Mouse (Mus musculus): ENCODE data around the gene Mki67.

Mki67 gene

DNA sequence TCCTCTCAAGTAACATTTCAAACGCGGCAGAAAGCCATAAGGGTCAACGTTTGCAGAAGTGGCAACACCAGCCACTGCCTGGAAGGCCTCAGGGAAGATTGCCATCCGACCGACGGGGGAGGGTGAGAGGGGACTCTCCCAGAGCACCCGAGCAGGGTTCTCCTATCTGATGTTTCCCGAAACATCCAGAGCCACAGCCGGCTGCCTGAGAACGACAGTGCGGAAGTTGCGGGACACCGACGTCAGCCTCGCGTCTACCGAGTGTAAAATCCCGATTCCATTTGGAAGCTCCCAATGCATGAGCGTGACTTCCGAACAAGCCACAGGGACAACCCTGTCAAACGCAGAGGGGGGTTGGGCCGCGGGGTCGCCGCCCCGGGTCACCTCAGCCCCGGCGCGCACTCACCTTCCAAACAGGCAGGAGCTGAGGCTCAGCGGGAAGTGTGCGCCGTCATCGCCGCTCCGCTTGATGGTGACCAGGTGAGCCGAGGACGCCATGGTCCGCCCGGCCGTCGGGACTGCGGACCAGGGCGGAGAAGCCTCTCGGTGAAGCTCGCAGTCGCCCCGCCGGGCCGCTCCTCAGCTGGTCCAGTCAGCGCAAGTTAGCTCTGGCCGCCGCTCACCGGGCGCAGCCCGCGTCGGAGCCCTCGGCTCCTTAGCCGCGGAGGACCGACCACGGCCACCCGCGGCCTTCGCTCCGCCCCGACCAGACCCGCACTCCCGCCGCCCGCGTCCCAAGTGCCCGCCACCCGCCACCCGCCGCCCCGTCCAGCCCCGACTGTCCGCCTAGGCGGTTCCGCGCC lies at the start of gene Mki67:
Mki67 (minus strand) TSS at position 720 of the 803 bp plus-strand sequence.
- in situ Hi-C loops (cut with MboI, MseI) = no loop called here

GRCm38 (mm10) chr7:135763311-135763710 lies 47.1 kb upstream of the Mki67 start:
- in situ Hi-C loops (cut with MboI, MseI) = no loop called here

DNA sequence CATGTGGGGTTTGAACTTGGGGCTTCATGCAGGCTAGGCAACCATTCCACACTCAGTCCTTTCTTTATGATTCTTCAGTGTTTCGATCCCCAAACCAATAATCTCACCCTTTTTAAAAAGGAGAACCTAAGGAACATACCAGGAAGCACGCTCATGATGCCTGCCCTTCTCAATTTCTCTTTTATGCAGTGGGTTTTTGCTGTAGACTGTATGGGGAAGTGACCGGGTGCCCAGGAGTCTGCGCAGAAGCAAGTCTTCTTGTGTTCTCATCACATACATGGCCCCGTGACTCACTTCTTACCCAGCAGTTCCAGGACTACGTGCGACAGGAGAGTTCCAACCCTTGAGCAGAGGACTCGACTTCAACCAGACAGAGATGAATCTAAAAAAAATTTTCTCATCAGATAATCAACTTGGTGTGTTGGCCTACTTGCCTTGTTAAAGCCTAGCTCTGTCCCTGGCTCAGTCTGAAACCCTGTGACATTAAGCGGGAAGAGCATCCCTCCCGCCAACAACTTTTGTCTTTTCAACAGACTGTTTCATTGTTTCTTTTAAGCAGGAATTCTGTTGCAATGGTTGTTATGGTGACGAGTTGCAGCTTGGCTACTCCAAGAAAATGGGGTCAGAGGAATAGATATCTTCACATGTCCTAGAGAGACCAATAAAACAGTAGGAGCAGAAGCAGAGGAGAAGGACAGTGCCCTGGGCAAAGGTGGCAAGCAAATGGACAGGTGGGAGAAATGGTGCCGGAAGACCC lies 42.8 kb upstream of the Mki67 start:
- in situ Hi-C loops (cut with MboI, MseI) = loop anchor here in 1 of 2 experiments (10.0 kb wide), 1 partner anchor 364 kb away; no protein-coding TSS in a partner anchor

GRCm38 (mm10) chr7:135758171-135758570 lies 42.0 kb upstream of the Mki67 start:
- in situ Hi-C loops (cut with MboI, MseI) = loop anchor here in 1 of 2 experiments (10.0 kb wide), 1 partner anchor 363 kb away; no protein-coding TSS in a partner anchor

DNA sequence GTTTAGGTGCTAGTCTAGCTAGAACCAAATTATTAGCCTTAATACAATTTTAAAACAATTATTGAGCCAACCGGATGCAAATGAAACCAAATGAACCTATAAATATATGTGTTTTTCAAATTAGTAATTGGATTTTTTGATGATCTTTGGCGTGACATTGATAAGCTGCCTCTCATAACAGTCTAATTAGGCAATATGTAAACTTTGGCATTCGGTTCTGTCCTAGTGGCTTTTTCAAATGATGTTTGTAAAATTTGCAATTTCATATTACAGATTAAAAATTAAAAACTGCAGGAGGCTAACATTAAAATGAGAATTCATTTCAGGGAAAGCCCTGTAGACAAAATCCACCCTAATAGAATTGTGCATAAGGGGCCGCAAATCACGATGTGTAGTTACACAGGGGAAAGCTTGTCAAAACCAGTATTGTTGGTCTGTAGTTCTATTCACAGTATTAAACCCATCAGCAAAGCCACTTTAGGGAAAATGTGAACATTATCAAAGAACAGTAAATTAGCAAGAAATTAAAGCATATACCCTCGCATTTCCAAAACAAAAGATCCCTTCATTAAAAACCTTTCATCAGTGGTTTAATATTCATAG lies 40.9 kb upstream of the Mki67 start:
- in situ Hi-C loops (cut with MboI, MseI) = loop anchor here in 1 of 2 experiments (10.0 kb wide), 1 partner anchor 362 kb away; no protein-coding TSS in a partner anchor

- in situ Hi-C loops (cut with MboI, MseI) = no loop called here
These were observed 32.8 kb upstream of the Mki67 start for GRCm38 (mm10) chr7:135748986-135749385.

DNA sequence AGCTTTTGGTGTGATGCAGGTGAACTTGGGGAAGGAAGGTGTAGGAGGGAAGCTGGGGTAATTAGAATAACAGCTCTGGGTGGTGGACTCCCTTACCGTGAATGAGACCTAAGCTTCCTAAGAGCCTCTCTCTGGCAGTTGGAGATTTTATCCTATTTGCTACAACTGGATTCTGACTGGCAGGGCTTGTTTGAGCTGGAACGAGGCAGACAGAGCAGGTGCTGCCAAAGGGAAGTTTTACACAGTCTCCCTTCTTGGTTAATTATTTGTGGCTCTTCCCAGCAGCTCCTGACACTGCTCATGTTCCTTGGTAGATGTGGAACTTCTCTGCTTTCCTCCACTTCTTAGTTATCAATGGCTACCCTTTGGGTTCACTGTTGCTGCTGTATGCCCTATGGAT lies 30.9 kb upstream of the Mki67 start:
- in situ Hi-C loops (cut with MboI, MseI) = no loop called here

DNA sequence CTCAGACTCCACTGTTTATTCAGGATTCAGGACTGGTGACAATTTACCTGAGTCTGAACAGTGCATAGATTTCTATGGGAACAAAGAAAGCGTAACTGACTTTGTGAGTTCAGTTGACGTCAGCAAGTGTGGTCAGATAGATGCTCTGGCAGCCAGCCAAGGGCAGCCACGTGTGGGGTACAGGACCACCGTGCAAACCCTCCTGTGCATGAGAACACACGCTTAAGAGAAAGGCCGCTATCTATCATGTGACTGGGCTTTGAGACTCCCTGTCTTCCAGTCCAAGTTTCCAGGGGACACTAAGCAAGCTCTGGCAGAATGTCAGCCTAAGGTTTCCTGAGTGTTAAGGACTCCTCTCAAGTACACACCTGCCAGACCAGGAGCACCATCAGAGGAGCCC lies 30.4 kb upstream of the Mki67 start:
- in situ Hi-C loops (cut with MboI, MseI) = no loop called here

DNA sequence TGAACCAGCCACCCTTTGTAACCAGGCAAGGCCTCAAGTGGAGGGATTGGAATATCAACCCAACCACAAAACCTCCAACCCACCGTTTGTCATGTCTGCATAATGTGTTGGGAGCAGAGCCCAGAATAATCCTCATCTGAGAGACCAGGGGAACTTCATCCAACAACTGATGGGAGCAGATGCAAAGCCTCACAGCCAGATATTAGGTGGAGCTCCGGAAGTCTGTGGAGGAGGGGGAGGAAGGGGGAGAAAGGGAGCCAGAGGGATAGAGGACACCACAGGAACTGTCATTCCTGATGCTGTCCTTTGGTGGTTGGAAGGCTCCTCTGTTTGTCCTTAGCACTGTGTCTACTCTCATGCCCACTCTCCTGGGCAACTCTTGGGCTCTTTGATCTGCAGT lies 28.9 kb upstream of the Mki67 start:
- in situ Hi-C loops (cut with MboI, MseI) = no loop called here

DNA sequence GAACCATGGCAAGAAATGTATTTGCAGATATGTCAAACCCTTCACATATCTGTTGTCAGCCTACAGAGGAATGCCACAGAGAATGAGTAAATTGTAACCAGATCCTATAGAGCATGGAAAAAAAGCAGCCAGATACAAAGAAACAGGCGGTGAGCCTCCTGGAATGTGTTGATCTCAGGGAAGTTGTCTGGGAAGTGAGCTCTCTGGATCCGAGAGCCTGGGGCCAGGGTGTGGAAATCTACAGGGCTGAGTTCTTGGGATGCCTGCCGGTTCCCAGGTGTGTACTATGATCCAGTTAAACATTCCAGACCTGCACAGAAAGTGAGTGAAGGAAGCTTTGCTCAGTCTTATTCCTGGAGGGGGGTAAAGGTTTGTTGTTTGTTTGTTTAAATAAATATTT lies 24.3 kb upstream of the Mki67 start:
- in situ Hi-C loops (cut with MboI, MseI) = no loop called here

DNA sequence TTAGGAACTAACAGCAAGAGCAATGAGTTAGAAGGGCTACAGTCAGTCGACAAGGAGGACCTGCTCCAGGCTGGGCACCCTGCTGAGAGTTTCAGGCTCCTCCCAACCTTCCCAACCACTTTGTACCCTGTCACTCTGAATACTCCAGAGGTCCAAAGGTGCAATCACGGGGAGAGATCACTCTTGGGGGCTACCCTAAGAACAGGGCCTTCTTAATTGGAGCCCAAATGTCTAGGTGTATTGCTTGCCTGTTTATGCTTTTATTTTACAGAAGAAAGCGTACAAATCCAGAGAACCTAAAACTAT lies 20.4 kb upstream of the Mki67 start:
- in situ Hi-C loops (cut with MboI, MseI) = no loop called here

- in situ Hi-C loops (cut with MboI, MseI) = no loop called here
These were observed 19.8 kb upstream of the Mki67 start for GRCm38 (mm10) chr7:135735691-135736580.

DNA sequence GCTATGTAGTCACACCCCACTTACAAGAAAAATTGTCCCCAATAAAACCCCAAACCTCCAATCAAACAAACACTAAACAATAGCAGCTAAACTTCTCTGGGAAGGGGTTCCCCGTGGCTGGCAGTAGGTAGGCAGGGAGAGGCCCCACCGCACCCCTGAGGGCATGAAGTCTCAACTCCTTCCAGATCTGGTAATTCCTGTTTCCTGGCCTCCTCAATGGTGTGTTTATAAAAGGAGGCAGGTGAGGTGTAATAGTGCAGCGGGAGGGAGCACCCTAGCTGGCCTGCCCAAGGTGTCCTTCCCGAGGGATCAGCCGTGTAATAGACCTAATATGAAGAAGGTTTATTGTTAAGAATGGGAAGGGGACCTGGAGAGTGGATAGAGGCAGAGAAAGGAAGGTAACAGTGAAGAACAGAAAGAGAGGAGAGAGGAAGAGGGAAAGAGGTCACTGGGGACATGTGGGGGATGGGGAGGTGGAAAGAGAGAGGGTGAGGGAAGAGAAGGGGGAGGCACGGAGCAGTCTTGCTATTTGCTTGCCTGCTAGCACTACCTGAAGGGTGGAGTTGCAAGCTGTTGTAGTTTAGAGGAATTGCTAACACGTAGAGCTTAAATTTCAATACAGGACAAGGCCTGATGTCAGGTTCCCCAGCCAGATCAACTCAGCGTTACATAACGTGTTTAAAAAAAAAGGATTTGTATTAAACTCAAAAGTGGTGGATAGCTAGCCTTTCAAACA lies 18.9 kb upstream of the Mki67 start:
- in situ Hi-C loops (cut with MboI, MseI) = no loop called here

DNA sequence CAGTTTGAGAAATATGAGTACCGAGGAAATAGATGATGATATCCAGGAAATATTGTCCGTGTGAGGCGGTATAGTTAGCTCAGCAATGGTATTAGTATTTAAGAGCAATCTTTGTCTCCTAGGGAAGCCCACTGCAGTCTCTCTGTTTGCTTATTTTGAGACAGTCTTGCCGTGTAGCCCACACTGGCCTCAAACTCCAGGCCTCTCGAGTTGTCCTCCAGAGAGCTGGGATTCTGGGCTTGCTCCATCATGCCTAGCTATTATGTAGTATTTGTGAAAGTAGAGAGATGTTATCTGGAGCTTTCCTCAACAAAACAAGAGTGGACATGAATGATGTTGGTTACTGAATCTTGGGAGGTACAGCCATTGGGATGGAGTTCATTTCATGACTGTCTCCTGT lies 18.2 kb upstream of the Mki67 start:
- in situ Hi-C loops (cut with MboI, MseI) = no loop called here

- in situ Hi-C loops (cut with MboI, MseI) = no loop called here
These were observed 11.9 kb upstream of the Mki67 start for GRCm38 (mm10) chr7:135728038-135728437.

DNA sequence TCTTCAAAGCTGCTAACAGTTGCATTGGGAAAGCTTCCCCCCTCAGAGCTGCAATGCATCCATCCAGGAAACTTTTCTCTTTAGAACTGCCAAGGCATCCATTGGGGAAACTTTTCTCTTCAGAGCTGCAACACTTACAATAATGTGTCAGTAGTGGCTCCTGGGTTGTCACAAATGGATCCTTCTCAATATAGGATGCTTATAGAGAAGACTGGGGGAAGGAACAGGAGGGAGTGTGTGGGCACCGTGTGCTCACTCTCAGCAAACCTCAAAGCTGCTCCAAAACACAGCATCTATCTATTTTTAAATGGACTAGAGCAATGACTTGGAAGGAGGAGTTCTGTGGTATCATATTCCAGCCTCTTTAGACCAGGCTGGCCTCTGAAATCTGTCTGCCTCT lies 10.5 kb upstream of the Mki67 start:
- in situ Hi-C loops (cut with MboI, MseI) = no loop called here

DNA sequence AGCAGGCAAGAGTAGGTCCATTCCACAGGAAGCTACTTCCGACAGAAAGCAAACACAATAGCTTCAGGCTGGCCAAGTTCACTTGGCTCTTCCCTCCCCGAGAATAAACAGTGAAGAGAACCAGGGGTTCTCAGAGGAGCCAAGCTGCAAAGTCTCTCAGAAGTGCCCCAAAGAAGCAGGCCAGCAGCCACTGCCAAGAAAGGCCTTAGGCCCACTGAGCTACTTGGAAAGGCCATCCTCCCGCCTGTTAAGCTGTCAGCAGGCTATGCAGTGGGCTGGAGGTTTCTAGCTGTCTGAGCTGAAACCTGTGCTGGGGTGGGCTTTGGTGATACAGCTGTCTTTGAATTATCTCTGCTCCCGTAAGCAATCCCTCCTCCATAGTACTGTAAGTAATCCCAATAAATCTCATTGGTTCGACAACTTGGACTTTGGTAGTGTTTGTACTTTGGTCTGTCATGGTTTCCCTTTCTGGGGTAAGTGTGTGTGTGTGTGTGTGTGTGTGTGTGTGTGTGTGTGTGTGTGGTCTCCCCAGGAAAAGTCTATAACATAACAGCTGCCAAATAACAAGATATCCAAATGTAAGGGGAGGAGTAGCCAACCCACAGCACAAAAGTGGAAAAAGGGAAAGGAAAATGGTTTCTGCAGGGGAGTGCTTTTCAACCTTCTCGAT lies 7.6 kb upstream of the Mki67 start:
- in situ Hi-C loops (cut with MboI, MseI) = no loop called here

GRCm38 (mm10) chr7:135722011-135722838 lies 6.1 kb upstream of the Mki67 start:
- in situ Hi-C loops (cut with MboI, MseI) = no loop called here

- in situ Hi-C loops (cut with MboI, MseI) = no loop called here
These were observed 5.4 kb upstream of the Mki67 start for GRCm38 (mm10) chr7:135721436-135721992.
